Mouse (Mus musculus) embryo, embryonic 11.5 days (tissue): Measurements from ENCODE around the gene Gm17655.
"Not testable (repeated sequence)": the region's sequence is repeated elsewhere in the genome, so short reads cannot be mapped to it uniquely, and the experiment has no call there.

Experiments used
- DNase-seq: peaks from one replicate; pipeline ENCODE4 v3.0.0-alpha.2; 2012; ENCODE audit warnings: low read depth, low spot score

Gene Gm17655

DNA sequence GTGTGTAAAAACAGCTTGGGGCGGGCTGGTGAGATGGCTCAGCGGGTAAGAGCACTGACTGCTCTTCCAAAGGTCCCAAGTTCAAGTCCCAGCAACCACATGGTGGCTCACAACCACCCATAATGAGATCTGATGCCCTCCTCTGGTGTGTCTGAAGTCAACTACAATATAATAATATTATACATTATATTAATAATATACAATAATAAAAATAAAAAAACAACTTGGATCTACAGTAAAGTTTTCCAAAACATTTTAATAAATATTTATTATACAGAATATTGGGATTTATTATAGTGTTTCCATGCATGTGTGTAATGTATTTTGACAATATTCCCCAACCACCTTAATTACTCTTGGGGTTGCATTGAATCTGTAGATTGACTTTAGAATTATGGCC lies at the start of gene Gm17655:
Gene Gm17655, minus strand, starts transcription at position 101 of the 400 bp plus-strand sequence.
- not testable (repeated sequence) for DNase-seq

DNA sequence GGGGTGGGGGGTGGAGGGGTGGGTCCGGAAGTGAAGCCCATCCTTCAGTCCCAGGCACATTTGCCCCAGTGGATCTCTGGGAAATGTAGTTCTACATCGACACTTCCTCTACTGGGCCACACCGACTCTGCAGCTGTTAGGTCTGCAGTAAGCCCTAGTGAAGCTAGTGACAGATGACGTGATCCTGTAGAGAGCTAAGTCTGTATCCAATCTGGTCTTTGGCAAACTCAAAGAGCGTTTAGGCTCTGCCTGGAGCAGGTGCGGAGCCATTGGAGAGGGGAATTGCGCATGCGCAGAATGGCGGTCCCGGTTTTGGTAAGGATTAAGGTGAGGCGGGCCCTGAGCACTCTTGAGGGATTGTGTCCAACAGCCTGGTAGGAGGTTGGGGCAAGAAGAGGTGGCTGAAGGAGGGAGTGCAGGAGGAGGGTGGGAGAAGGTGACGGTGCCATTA lies 37.7 kb upstream of the Gm17655 start, which contains the start of gene Zfp605:
Gene Zfp605, plus strand, starts transcription at position 102 of the 451 bp plus-strand sequence.
- DNase-seq, result peak; percentile 69

DNA sequence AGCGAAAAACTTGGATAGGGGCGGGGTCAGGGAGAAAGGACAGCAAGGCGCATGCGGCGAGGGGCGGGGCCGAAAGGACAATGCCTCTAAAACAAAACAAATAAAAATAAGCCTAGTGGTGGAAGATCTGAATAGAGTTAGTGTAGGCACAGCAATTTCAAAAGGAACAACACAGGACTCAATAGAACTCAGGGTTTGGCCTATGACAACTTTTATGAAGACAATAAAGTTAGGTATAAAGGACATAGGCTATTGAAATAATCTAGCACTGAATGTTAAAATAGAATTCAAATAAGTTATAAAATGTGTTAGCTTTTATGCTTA lies 36.0 kb upstream of the Gm17655 start:
- no peak for DNase-seq

DNA sequence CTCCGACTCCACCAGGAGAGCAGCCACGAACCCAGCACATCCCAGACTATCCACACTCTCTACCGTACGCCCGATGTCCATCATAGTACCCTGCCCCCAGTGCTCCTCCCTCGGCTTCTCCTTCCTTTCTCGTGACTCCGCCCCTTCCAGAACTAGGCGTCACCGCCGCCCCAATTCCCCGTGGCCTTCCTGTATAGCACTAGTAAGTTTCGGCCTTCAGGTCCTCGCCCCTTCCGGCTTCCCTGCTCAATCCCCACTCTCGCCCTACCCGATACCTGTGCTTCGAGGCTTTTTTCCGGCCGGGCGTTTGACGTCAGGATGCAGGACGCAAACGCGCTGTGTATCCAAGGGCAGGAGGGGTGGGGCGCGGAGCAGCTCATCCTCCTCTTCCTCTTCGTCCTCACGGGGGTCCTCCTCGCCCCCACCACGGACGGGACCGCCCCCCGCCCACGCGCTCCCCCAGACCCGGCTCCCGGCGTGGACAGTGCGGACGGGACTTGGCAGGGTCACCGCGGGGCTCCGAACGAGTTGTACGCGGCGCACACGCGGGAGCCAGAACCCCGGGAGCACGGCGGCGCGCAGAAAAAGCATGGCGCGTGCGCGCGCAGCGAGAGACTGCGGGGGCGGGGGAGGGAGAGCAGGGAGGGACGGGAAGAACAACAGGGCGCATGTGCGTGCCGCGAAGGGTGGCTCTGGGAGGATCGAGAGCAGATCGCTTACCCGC lies 35.4 kb upstream of the Gm17655 start, which contains the start of gene Gtpbp6:
Gene Gtpbp6, minus strand, starts transcription at position 617 of the 724 bp plus-strand sequence.
- peak; percentile 94 for DNase-seq

DNA sequence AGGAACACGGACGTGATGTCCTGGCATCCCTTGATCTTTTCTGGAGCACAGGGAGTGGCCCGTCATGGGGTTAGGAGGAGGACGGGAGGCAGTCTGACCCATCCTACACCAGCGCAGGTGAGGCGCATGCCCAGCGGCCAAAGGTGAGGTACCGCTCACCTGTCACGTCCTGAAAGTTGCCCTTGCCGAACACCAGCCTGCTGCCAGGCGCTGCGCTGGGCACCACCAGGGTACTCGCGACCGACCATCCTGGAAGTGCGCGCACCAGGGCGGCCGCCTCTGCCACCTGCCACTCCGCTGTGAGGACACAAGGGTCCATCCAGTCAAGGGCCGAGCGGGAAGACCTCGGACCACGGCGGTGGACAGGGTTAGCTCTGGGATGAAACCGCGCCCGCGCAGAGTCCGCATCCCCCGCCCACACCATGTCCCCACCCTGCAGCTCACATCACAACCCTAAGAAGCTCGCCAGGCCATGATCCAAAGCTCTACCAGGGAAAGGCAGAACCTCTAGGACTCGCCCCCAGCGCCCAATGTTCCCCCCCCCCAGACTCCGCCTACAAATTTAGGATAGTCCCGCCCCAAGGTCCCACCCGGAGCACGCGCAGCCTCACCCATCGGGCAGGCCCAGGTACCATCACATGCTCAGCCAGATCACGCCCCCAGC lies 34.7 kb upstream of the Gm17655 start:
- DNase-seq, result no peak

DNA sequence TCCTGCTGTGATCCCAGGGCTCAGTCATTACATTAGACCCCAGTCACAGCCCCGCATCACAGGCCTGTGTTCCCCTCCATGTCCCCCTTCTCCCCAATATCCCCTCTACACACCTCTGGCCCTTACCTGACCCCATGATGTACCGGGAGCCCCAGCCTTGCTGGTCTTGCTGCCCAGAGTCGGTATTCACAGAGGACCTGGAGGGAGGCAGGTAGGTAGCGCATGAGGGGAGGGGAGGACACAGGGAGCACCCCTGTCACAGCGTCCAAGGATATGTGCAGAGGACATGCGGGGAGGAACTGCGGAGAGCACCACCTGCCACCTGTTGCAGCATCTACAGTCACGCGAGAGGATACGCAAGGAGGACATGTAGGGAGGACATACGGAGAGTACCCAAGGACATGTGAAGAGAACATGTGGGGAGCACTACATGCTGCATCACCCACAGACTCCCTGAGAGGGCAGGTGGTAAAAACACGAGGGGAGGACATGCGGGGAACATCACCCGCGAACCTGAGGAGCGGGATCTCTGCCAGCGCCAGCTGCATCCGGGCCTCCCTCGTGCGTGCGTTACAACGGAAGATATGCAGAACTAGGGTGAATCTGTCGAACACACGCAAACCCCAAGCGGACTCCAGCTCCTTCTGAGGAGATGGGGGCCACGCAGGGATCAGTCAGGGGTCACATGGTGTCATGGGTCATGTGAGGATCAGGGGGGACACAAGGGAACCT lies 34.0 kb upstream of the Gm17655 start:
- DNase-seq, result no peak

DNA sequence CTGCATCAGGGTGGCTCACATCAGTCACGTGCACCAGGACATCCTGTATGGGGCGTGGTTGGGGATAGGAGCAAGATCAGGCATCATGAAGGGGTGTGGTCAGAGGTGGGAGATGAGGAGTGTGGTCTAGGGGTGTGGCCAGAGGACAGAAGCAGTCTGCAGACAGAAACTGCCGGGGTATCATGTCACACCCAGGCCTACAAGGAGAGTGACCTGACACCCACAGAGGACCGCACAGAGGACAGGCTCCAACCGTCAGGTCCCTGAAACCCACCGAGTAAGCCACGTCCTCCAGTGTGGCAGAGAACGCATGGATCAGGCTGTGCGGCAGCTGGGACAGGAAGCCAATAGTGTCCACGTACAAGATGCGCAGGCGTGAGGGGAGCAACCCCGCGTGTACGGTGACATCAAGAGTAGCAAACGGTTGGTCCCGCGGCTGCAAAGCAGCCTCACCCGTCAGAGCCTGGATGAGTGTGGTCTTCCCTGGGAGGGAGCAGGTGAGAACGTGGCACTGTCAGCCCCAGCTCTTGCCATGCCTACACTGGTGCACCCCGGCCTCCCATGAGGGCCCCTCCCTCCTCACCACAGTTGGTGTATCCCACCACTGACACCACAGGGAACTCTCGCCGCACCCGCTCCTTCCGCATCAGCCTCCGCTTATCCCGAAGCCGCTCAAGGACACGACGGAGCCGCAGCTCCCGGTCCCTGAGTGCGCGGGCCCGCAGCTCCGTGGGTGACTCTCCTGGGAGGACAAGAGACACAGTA lies 32.5 kb upstream of the Gm17655 start:
- DNase-seq, result no peak

DNA sequence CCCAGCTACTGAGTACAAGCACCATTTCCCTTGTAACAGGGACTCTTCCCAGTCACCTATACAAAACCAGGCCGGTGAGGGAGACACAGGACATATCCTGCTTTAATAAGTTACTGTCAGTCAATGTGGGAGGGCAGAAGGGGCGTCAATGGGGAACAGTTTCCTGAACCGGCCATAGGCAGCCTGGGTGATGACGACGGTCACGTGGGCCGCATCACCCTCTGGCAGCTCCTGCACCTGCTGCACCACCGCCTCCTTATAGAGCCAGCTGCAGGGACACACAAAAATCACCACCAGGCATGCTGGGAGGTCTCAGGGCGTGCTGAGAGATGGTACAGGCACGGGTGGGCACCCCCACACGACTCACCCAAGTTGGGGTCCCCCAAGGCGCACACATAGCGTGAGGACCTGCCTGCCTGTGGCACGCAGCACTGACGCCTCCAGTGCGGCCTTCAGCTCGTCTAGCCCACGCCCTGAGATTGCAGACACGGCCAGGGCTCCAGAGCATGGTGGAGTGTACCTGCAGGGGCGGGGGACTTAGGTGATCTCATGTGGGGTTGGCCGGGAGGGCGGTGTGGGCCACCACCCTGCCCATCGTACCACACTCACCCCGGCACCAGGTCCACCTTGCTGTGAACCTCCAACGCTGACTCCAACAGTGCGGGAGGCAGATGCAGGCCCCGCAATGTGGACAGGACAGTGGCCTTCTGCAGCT lies 31.7 kb upstream of the Gm17655 start:
- no peak for DNase-seq

DNA sequence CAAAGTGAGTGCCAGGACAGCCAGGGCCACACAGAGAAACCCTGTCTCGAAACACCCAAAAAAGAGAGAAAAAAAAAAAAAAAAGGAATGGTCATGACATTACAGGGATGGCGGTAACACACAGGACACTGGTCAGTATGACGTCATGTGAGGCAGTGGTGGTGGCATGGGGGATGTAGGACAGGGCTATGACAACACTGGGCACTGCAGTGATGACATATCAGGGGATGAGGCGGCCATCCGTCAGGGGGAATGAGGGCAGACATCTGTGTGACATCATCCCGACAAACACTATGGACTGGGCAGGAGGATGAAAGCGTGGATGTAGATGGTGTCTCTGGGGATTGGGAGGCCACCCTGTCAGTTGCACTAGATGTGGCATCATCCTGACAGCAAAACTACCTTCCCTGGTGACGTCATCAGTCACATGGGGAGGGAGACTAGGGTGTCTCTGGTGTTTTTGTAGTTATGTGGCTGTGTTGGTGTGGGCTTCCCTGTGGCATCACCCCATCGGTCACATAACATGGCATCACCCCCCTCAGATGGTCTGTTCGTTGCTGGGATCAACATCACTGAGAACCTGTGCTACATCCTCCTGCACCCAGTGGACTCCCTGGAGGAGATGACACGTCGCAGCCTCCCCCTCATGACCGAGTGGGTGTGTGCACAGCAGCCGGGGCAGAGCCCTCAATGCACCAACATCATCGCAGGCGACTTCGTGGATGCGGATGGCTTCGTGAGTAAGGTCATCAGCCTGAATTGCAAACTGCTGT lies 30.7 kb upstream of the Gm17655 start:
- no peak for DNase-seq

DNA sequence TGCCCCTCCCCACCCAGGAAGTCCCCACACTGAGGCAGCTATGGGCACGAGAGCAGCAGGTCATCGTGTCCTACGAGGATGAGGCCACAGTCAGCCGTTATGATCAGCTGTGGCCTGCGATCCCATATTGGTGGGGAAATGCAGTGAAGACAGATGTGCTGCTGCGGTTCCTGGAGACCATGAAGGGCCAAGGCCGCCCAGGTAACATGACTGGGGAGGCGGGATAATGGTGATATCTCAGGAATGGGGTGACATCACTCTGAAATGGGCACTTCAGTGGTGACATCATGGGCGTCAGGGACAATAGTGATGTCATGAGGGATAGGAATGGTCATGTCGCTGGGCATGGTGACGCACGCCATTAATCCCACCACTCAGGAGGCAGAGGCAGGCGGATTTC lies 30.1 kb upstream of the Gm17655 start:
- no peak for DNase-seq

DNA sequence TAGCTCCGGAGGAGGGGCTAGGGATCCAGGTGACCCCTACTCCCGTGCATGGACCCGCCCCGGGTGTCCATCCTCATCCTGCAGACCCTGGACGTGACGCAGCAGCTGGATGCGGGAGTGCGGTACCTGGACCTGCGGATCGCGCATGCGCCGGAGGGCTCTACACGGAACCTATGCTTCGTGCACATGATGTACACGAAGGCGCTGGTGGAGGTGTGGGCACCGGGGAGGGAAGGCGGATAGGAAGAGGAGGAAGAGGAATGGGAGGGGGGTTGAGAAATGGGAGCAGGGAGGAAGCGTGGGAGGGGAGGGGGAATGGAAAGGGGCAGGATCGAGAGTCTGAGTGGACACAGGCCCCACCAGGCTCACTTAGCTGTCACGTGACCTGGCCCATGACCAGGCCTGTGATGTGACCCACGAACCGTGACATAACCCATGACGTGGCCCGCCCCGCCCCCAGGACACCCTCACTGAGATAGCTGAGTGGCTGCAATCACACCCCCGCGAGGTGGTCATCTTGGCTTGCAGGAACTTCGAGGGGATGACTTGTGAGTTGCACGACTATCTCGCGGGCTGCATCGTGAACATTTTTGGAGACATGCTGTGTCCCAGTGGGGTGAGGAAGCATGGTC lies 29.5 kb upstream of the Gm17655 start:
- DNase-seq, result no peak

DNA sequence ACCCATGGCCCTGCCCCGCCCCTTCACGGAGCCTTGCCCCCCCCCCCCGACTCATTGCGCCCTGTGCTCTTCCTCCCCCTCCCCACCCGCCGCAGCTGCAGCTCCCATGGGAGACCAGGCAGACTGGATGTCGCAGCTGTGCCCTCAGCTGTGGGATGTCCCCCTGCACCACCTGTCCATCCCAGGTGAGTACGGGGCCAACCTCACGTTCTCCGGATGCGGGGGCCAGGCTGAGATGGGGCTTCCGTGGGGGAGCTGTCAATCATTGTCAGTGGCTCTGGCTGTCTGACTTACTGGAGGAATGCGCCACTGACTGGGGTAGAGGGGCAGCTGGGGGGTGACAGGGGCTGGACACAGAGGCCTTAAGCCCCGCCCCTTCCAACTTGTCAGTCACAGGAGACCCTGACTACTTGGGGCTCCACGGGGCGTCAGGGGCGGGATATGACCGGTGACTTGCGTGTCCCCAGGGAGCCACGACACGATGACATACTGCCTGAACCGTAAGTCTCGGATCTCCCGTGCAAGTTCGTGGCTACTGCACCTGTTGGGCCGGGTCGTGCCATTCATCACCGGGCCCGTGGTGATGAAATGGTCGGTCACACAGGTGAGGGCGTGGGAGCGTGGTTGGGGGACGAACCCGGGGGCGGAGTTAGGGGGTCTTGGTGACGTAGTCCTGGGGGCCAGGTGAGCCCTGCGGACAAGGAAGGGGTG lies 28.8 kb upstream of the Gm17655 start:
- no peak for DNase-seq

DNA sequence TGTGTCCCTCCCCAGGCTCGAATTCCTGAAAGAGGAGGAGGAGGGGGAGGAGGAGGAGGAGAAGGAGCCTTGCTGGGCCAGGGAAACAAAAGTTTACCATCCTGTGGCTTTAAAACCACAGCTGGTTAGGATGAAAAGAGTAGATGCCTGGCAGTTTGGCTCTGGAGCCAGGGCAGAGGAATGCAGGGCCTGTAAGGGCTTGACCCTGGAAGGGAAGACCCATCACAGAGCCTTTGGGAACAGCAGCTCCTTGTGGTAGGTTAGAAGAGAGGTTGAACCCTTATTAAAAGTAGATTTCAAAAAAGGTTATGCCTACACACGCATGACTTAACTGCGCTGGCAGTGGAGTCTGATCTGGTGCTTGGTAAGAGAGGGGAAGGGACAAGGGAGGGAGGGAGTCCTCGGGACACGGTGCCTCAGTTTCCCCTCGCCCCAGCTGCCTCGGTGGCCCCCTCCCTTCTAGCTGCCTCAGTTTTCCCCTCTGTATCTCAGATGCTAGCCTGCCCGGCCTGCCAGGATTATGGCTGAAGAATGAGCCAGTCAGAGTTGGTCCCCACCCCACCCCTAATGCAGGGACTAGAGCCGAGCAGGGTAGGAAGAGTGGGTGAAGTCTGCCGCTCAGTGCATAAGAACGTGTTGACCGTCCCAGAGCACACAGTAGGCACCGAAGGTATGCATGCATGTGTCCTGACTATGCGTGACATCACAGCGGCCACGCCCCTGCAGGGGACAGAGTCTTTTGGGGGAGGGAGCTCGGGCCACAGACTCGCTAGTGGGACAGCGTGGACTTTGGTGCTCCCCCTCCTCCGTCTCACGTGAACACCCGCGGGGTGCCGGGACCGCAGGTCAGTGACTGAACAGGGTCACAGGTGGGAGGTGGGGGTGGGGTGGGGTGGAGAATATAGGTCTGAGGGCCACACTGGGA lies 27.6 kb upstream of the Gm17655 start, which contains the start of gene Plcxd1:
Gene Plcxd1, plus strand, starts transcription at position 314 of the 925 bp plus-strand sequence.
- DNase-seq, result no peak

DNA sequence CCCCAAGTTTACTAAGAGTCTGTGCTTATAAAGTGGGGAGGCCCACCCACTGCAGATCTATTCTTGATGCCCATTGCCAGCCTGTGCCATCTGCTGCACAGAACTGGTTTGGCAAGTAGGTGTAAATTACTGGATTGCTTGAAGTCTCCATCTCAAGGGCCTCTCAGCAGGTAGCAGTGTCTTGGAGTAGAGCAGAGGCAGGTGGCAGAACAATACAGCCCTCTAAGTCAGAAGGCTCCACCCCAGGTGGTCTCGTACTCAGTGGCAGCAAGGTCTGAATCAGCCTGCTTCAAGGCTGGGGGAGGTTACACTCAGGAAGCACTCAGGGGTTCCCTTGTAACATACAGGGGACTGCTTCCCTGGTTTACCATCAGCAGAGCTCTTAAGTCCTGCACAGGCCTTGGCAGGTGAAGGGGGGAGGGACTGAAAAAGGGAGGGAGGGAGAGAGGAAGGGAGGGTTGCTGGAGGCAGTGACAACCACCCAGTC lies 26.7 kb upstream of the Gm17655 start:
- DNase-seq, result no peak

DNA sequence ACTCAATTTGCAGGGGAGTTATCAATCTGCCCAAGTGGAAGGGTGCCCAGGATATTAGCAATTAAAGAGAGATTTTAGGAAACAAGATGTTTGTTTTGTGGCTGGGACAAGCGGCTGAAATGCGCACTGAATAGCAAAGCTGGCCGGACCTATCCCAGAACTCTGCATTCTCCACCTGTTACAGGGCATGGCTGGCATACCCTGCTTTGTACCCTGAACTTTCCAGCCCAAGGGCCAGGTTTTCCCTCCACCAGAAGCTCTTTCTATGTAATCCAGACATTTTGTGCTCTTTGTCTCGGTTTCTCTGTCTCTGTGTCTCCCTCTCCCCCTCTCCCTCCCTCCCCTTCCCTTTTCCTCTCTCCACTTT lies 22.5 kb upstream of the Gm17655 start:
- DNase-seq, result no peak

DNA sequence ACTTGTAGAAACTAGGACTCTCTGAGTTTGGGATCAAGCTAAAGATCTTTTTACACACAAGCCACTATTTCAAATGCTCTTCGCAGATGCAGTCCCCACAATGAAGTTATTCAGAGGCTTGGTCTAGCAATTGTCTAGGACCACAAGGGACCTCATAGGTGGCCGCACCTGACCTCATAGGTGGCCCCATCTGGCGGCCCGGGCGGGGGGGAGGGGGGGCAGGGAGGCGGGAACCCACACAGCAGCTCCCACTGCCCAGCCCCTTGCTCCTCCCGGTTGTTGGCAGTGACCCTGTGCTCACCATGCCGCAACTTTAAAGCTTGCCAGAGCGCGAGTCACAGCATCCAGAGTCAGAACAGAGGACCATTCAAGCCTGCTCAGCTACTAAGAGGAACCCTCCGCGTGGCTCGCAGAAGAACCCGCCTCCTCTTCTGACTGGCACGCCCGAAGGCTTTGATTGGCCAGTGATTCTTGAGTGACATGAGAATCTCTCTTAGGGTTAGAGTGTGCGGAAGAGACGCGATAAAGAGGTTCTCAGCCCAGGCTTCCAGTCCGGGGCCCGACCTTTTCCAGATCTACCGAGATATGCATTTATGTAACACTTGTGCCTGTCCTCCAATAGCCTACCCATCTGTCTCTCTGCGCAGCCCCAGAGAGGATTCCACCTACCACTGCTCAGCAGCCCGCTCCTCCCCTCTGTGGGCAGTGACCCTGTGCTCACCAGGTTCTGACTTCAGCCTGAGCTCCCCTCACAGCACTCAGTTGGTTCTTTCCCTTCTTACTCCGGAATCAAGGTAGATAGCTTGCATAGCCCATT lies 21.9 kb upstream of the Gm17655 start, which contains the start of gene Gm35315:
Gene Gm35315, minus strand, starts transcription at position 391 of the 817 bp plus-strand sequence.
- peak; percentile 78 for DNase-seq

DNA sequence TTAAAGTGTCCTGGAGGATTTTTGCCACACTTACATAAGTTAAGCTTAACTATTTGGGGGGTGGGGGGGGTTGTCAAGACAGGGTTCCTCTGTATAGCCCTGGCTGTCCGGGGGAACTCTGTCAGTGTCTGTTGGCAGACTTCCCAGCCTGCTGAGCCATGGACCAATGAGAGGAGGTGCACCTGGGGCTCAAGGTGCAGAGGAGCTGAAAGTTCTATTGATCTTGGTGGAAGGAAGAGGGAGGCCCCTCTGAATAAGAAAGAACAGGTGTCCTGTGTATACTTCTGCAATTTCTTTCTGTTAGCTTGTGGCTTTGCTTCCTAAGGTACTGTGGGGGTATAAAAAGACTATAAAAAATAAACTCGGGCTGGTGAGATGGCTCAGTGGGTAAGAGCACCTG lies 19.2 kb upstream of the Gm17655 start:
- DNase-seq, result no peak
